Mouse (Mus musculus) heart, postnatal 4 days (tissue): ENCODE results near the gene Med20. TPM values are rescaled to one million over a fixed set of nuclear protein-coding genes. Genes with fewer than 3 reads are reported as not detected.

Source experiments
- total RNA-seq, 2 experiments: library from RNA; stranded (reverse); gene quantifications; 2 replicates each; pipeline ENCODE4 v1.2.3; 2021

Gene Med20
- total RNA-seq, 2 experiments from 2014 or later, result 20.3 to 20.7 TPM

Other genes starting within 250 kb of the Med20 start
- 10 to 100 TPM; 31.9 to 35.4 TPM for gene Mrps10, start 242.7 kb upstream of the Med20 start, total RNA-seq
- gene Guca1b, start 226.2 kb upstream of the Med20 start, total RNA-seq, result under 1 TPM in 1 of 2 experiments, not detected in 1; 0.17 TPM
- under 1 TPM; 0.41 to 0.52 TPM for gene Guca1a, start 211.0 kb upstream of the Med20 start, total RNA-seq
- gene AI661453, start 175.0 kb upstream of the Med20 start, total RNA-seq, result 1 to 10 TPM; 2.2 to 3.5 TPM
- gene 1700001C19Rik, start 174.2 kb upstream of the Med20 start, total RNA-seq, result under 1 TPM; 0.32 to 0.45 TPM
- gene Taf8, start 109.3 kb upstream of the Med20 start, total RNA-seq, result 10 to 100 TPM; 13.7 to 14.6 TPM
- gene Ccnd3, start 106.5 kb upstream of the Med20 start, total RNA-seq, result 100 to 1,000 TPM; 170 to 175 TPM
- 10 to 100 TPM; 21.7 to 22.2 TPM for gene Bysl, start 90 bp upstream of the Med20 start, total RNA-seq
- 1 to 10 TPM; 3.9 to 4.4 TPM for gene Gm20517, start within 50 bp of the Med20 start, total RNA-seq
- 1 to 10 TPM; 7.3 to 9.7 TPM for gene Usp49, start 19.1 kb downstream of the Med20 start, total RNA-seq
- gene Tomm6, start 76.8 kb downstream of the Med20 start, total RNA-seq, result 100 to 1,000 TPM; 156 to 160 TPM
- gene Frs3, start 77.4 kb downstream of the Med20 start, total RNA-seq, result 1 to 10 TPM; 5.2 to 6.0 TPM
- gene Gm21981, start 82.9 kb downstream of the Med20 start, total RNA-seq, result 1 to 10 TPM in 1 of 2 experiments, under 1 TPM in 1; 0.98 to 1.1 TPM
- gene Prickle4, start 83.2 kb downstream of the Med20 start, total RNA-seq, result 1 to 10 TPM; 1.8 to 2.1 TPM
- not detected for gene Pgc, start 115.3 kb downstream of the Med20 start, total RNA-seq
- gene Tfeb, start 125.4 kb downstream of the Med20 start, total RNA-seq, result 10 to 100 TPM; 50.3 to 53.1 TPM
- 10 to 100 TPM; 16.4 to 20.2 TPM for gene Mdfi, start 223.1 kb downstream of the Med20 start, total RNA-seq